Mouse (Mus musculus) left cerebral cortex, postnatal 14 days (tissue): ENCODE results near the gene Cela3a. TPM values are rescaled to one million over a fixed set of nuclear protein-coding genes. Genes with fewer than 3 reads are reported as not detected.
A peak's percentile ranks its signal among the peaks of the same experiment; 100 is the strongest.

Experiments
- DNase-seq, 2 experiments: peaks; one replicate each; pipeline ENCODE4 v3.0.0; 2021 to 2022; ENCODE audit warnings: low spot score in 2 of 2, mixed read lengths in 1 of 2
- intact Hi-C: fragments of 180-260 bp; cut with DNase I; formaldehyde crosslinking; loops from one replicate; pipeline ENCODE4 v1.15.1; 2025
- total RNA-seq, 2 experiments: library from RNA; stranded (reverse); gene quantifications; 2 replicates each; pipeline ENCODE4 v1.2.3; 2021

The Cela3a gene
- total RNA-seq, 2 experiments from 2014 or later: not detected

DNA sequence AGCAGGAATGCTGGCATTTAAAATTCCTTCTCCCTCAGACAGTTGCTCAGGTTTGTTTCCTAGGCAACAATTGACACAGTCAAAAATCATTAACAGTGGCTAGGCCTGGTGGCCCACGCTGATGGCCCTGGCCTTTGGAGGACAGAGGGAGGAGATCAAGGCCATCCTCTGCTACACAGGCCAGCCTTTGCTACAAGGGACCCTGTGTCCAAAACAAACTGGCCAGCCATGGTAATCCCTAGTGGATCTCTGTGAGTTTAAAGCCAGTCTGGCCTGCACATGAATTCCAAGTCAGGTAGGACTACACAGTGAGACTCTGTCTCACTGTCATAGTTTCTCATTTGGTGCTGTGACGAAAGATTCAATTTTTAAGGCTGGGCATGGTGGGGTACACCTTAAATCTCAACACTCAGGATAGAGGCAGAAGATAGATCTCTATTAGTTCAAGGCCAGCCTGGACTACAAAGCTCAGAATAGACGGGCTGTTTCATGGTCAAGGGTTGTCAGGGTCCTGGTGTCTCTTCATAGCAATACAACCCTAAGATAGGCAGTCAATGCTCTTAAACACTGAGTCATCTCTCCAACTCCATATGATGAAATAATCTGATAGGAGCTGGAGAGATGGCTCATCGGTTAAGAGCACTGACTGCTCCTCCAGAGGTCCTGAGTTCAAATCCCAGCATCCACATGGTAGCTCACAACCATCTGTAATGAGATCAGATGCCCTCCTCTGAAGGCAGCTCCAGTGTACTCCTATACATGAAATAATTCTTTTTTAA, 31.9 kb downstream of the Cela3a start:
- DNase-seq: no peak
- intact Hi-C loops: no loop called here

DNA sequence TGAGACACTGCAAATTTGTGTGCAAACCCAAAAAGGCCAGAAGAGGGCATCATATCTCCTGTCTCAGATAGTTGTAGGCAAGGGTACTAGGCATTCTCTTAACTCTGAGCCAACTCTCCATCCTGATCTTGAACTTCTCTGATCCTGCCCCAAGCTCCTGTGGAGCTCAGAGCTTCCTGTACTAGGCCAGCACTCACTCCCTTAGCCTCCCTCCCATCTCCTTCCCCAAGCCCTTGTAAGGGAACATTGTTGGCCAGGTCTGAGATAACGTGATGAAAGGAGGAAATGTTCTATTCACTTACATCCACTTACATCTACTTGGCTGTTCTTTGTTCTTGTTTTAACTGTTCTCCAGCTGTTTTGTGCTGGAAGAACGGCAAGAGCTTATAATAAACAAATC, 32.8 kb downstream of the Cela3a start:
- DNase-seq: no peak
- intact Hi-C loops: no loop called here

DNA sequence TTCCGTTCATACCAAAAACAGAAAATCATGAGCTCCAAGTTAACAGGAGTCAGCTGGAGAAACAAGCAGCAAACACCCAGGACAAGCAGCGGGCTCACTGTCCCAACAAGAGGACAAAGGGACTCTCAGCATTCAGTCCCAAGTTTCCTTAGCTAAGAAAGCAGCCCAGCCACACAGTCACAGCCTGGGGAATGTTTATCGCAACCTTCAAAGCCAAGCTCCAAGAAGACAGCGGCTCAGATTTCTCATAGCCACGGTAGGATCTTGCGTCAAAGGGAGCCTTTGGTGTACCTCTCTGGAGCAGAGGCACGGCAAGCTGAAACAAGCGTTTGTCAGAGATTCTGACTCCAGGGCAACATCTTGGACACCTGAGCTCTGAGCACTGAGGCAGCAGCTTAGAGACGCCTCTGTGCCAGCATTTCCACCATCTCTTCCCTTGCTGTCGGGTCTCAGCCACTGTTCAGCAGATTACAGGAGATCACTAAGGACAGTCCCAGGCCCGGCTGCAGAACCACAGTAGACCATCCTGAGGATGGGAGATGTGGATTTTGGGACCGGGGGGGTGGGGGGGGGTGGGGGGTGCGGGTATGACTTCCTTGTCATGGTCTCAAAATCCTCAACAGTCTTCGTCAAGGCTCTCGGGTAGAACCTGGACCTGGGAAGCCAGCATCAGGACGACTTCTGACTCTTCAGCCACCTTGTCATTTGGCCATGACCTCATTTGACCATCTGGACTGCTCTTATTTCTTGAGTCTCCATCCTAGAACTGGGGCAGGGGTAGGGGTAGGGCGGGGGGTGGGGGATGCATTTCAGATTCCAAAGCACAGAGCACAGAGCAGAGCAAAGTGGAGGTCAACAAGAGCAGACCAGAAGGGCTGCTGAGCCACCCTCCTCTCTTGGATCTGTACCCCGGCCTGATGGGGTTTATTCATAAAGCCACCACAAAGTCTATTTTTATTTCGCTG, 34.0 kb downstream of the Cela3a start:
- intact Hi-C loops: no loop called here
- no peak for DNase-seq

DNA sequence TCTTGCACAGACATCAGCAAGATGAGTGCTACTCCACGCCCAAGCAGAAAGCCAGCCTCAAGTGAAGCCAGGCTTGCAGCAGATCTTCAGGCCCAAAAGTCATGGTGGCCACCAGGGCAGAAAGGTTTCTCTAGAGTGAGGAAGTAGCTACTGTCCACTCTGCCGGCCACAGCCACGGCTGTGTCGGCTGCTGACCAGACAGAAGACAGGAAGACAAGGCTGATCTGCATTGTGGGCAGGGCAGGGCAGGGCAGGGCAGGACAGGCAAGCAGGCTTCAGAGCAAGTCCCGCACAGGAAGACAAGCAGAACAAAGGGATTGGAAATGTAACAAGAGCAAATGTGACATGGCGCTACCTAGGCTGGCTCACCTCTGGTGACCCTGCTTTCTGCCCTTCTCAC, 35.9 kb downstream of the Cela3a start:
- intact Hi-C loops: no loop called here
- DNase-seq: no peak

DNA sequence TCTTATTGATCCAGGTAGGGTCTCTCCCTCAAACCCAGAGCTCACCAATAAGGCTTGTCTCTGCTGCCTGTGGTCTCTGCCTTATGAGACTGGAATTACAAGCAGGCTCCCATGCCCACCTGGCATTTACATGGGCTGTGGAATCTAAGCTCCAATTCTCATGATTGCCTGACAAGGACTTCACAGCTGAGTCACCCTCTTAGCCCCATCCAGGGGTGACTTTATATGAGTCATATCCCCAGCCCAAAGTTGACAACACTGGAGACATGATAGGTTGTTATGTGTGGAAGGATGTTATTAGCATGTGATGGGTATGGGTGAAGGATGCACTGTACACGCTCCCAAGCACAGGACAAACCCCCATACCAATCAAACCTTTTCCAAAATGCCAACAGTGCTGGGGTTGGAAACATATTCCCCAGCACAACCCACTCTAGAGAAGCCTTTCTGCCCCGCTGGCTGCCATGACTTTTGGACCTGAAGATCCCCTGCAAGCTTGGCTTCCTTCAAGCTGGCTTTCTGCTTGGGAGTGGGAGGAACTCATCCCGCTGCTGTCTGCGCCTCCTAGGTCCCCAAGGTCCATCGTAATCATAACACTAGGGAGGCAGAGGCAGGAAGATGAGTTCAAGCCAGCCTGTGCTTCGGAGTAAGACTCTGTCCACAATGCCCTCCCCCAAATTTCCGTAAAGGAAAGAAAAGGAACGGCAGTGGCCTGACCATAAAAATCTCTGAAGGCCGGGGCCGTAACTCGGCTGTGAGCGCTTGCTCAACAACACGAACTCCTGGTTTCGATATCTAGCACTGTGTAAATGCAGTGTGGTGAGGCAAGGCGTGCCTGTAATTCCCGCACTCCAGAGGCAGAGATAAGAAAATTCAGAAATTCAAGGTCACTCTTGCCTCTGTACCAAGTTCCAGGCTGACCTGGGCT, 37.7 kb downstream of the Cela3a start:
- no peak for DNase-seq
- intact Hi-C loops: no loop called here

DNA sequence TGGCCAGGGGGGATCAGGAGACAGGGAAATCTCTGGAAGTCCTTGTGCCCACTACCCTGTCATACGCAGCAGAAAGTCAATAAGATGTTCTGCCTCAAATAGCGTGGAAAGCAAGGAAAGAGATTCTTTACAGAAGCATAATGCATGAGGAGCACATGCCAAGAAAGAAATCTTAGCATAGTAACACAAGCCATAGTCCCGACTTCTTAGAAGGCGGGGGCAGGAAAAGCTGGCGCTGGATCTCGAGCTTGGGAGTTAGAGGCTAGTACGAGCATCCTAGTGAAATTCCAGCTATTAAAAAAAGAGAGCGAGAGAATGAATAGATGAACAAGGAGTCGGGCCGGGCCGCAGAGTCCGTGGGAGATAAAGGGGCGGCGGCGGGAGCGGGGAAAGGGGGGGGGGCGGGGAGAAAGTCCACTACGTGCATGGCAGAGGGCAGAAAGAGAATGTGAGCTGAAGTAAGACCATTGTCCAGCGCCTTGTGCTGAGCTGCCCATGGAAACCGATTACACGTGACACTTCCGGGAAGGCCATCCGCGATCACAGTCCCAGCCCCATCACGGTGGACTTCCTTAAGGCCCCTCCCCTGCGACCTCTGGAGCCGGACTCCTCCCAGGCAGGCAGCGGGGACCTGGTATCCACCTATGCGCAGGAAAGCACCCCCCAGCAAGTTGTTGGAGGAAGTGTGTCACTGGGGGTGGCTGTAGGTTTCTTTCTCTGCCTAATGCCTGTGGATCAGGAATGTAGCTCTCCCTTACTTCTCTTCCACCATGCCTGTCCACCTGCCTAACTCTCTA, 39.4 kb downstream of the Cela3a start:
- intact Hi-C loops: no loop called here
- peak; percentile 55 to 76 for DNase-seq

DNA sequence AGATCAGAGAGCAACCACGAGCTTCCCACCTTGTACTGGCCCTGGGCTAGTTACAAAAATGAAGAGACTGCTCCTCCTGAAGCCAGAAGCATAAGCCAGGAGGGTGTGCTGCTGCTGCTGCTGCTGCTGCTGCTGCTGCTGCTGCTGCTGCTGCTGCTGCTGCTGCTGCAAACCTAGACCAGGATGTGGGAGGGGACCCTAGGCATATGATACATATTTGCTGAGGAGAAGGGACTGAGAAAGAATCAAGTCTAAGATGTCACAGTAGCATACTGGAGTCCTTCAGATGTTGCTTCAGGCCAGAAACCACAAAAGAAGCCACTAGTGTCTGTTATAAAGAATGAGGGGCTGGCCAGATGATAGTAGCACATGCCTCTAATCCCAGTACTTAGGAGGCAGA, 41.4 kb downstream of the Cela3a start:
- no peak for DNase-seq
- intact Hi-C loops: no loop called here

DNA sequence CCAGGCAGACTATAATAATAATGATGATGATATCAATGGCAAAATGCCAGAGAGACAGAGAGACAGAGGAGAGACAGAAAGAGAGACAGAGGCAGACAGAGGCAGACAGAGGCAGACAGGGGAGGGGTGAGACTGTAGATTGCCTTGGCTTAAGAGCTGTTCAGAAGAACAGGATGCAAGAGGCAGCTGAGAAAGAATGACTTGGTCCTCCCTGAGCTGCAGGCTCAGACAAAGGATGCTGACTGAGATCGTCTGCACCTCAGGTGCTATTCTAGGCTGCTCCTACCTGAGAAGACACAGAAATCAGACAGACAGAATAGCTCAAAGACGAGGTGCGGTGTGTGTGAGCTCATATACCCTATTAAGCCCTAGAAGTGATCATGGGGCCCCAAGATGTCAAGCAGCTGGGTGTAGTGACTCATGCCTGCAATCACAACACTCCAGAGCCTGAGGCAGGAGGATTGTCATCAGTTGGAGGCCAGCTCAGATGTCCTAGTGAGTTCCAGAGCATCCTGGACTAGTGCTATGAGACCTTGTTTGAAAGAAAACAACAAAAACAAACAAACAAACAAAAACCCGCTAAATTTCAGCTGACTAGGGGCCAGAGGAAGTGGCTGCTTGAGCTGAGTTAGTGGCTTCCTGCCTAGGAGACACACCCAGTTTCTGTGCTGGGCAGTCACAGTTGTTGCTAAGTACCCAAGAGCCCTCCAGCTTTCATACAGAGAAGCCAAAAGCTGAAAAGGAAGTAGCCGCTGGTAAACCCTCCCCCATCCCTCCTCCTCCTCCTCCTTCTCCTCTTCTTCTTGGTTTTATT, 42.1 kb downstream of the Cela3a start:
- intact Hi-C loops: no loop called here
- peak; percentile 25 to 51 for DNase-seq

DNA sequence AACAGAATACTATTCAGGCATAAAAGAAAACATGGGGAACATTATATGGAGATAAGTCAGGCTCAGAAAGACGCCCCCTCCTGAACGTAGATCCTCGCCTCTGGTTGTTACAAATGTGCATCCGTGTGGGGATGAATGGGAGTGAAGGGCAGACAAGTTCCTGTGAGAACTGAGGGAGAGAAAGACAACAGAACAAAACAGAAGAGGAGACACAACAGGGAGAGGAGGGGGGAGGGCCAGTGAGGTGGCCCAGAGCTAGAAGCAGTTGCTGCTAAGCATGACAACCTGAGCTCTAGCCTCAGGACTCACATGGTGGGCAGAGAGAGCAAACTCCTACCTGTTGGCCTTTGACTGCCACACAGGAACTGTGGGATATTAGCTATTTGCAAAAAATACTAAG, 43.5 kb downstream of the Cela3a start:
- no peak for DNase-seq
- intact Hi-C loops: no loop called here

DNA sequence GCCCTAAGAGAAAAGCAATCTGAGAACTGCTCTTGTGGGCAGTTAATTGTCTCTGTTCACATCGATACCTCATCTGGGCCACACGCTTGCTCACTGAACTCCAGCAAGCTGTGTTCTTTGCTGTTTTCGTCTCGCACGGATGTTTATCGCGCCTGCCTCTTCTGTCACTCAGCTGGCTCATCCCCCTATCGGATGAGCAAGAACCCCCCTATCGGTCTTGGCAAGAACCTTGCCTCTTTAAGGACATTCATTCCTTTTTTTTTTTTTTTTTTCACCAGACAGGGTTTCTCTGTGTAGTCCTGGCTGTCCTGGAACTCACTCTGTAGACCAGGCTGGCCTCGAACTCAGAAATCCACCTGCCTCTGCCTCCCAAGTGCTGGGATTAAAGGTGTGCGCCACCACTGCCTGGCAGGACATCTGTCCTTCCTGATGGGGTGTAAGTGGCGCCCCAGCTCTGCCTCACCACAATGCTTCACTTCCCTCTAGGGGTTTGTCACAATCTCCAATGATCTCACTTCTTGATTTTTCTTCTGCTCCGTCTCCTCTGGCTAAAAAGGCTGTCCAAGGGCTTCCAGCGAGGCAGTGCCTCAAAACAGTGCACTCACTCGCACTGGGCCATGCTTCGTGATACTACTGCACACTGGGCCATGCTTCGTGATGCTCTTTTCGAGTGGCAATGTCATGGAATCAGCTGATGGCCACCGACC, 44.1 kb downstream of the Cela3a start:
- no peak for DNase-seq
- intact Hi-C loops: no loop called here

DNA sequence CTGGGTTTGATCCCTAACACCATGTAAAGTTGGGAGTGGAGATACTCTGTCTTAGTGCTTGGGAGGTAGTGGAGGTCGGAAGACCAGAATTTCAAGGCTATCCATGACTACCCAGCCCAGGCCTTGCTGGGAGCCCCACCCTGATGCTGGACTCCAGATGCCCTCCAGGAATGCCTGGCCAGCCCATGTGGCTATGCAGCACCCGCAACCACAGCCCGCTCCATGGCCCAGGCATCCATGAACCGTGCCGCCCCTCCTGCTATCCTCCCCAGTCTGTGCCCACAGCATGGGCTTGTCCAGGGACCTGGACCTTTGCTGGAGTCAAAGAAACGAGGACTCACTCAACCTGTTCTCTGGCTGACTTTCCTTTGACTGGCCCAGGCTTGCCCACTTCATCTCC, 44.8 kb downstream of the Cela3a start:
- no peak for DNase-seq
- intact Hi-C loops: no loop called here

DNA sequence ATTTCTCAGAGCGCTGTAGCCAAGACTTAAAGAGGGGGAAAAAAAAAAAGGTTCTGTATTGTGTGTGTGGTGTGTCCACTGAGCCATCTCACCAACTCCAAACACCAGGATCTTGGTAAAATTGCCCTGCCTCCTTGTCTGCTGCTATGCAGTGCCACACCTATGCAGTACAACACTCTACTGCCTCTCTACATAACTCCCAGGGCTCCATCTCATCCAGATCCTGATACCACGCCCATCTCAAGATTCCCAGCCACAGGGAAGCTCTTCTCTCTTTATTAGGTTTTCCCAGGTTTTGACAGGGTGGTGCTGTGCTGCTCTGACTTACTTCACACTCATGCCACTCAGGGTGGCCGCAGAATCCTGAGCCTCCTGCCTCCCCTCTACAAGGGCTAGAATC, 48.6 kb downstream of the Cela3a start:
- intact Hi-C loops: no loop called here

DNA sequence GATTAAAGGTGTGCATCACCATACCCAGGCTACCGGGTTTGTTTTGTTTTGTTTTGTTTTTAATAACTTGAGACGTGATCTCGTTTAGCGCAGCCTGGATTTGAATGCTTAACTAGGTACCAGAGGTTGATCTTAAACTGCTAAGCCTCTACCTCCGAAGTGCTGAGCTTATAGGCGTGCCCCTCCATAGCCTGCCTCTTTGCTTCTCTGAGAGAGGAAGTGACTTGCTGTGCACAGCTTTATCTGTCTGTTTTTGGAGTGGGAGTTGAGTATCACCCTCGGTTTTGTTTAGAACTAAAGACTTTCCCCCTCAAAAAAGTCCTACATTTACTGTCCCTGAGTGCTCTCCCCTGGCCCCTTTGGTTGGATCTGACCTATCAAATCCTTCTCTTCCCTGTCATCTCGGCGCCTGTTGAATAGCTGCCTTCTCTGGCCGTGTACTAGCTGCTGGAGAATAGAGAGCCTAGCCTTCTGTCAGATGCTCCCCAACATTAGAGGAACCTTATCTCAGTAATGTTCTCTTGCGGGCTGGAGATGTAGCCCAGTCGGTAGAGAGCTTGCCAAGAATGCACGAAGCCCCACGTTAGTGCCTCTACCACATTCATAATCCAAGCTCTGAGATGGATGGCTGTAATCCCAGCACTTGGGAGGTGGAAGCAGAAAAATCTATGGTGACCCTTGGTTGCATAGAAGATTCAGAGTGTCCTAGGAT, 51.1 kb downstream of the Cela3a start:
- no peak for DNase-seq
- intact Hi-C loops: no loop called here

More for the DNA sequence above, 48.6 kb downstream of the Cela3a start:
- no peak for DNase-seq

DNA sequence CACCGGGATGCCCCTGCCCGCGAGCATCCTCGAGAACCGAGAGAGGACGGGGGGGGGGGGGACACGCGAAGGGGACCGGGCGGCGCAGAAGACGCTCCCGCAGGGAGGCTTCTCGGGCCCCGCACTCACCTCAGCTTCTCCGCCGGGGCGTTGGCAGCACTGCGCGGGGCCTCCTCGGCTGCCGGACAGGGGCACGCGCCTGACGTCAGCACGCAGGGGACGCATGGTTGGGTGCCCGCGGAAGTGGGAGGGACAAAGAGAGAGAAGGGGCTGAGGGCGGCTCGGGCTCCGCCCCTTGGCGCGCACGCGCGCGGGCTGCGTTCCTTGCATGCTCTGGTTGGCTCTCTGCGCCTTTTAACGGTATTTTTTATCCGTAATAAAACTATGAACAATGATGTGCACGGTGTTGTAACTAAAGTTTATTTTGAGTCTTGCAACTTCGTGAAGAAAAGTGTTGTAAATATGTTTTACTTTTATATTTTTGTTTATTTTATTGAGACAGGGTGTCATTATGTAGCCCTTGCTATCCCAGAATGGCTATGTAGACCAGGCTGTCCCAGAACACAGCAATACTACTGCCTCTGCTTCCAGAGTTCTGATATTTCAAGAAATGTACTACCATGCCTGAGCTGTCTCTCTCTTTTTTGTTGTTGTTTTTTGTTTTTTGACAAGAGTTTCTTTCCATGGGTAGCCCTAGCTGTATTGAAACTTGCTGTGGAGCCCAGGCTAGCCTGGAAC, 51.9 kb downstream of the Cela3a start, which contains the start of gene Cdc42:
Gene Cdc42, minus strand, starts transcription at position 204 of the 738 bp plus-strand sequence.
- intact Hi-C loops: no loop called here
- DNase-seq: peak; percentile 97 to 98

DNA sequence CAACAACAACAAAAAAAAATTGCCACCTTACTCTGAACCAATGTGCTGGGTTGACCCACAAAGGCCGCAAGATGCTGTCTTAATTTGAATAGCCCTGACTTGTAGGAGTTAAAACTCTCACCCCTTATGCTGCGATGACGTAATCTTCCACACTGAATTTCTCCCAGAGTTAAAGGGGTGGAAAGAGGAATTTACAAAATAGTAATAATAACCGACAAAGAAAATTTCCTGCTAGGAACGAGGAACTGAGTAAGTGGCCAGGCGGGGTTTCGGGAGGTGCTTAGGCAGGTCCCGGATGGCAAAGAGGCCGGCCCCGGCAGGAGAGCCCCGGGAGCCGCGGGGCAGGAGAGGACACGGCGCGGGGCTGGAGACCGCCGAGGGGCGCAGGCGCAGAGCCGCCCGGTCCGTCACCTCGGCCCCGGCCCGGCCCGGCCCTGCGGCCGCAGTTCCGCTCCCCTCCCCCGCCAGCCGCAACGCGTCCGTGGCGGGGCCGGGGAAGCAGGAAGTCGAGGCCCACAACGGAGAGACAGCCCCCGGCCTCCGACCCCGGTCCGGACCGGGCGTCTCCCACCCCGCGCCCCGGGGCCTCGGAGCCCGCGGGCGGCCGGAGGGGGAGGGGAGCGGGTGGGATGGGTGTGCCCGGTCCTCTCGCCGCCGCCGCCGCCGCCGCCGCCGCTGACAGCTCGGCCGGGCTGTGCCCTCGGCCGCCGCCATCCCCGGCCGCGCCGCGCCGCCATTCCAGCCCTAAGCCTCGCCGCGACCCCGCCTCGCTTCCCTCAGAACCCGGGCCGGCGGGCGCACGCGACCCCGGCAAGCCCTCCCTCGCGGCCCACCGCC, 52.7 kb downstream of the Cela3a start:
- peak; percentile 45 to 49 for DNase-seq
- intact Hi-C loops: no loop called here
